Mouse (Mus musculus) heart, postnatal 0 days (tissue): ENCODE results near the gene Lpin3.

Experiments
- CTCF ChIP-seq: IDR thresholded peaks from 2 replicates; pipeline ENCODE4 v1.5.1; 2016; ENCODE audit warnings: antibody characterized with exemption, control low read depth, low read depth
- EP300 ChIP-seq: IDR thresholded peaks from 2 replicates; pipeline ENCODE4 v1.6.1; 2016; ENCODE audit warnings: antibody characterized with exemption, low read depth

DNA sequence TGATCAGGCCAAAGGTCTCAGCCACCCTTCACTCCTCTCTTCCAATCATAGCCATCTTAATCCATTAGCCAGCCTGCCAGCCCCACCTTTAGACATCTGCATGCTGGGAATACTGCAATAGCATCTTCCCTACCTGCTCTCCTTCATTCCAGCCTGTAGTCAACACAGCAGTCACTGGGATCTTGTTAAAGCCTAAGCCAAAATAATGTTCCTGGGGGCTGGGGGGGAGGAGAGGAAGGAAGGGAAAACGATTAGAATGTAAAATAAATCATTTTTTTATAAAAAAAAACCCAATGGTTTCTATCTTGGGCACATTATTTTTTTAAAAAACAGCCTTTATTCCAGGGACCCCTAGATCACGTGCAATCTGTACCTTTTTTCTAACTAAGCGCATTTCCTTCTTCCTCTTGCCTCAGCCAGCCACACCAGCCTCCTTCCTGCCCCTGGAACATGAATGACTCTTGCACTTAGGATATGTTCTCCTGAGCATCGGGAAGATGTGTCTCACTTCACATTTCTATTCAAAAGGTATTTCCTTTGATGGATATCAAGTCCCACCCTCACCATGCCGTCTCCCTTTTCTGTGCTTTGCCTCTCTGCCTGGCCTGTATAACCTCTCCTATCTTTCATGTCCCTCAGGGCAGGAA lies 6.1 kb upstream of the Lpin3 start:
- TF ChIP-seq CTCF, result no peak
- TF ChIP-seq EP300, result no peak
